Mouse (Mus musculus) right cerebral cortex, adult 2 months (tissue): ENCODE measurements around the gene Cops7b.

ENCODE experiments used
- DNase-seq, 2 experiments: peaks; one replicate each; pipeline ENCODE4 v3.0.0; 2021 to 2022; ENCODE audit warnings: low spot score in 2 of 2

The Cops7b gene

DNA sequence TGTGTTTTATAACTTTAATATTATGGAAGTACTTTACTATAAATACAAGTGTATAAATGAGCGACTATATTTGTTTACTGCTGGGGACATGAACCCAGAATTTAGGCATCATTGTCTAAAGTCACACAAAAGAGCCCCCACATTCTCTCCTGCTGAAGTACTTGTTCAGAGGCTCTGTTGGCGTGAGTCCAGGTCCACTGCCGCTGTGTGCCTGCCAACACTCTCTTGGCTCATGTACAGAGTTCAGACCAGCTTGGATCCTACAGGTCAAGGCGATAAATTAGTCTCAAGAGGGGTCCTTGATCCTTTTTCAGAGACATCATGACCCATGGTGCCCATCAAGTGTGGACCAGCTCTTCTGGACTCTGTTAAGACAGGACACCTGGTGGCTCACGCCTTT, 74.4 kb downstream of the Cops7b start:
- DNase-seq = no peak
